Mouse (Mus musculus) CH12.LX (cell line): ENCODE data around the gene Hapln3. TPM values are rescaled to one million over a fixed set of nuclear protein-coding genes. Genes with fewer than 3 reads are reported as not detected.

Source experiments
- DNase-seq: peaks from one replicate; pipeline ENCODE4 v3.0.0-alpha.2; 2013; ENCODE audit errors: extremely low read depth
- H3K27ac ChIP-seq: 2 replicates; pipeline ENCODE4 v1.5.1; 2012; ENCODE audit warnings: low read depth, mild to moderate bottlenecking, control low read depth, moderate library complexity; ENCODE audit not compliant: insufficient read depth
- H3K27me3 ChIP-seq: replicated peaks from 2 replicates; pipeline ENCODE3; 2012; ENCODE audit warnings: inconsistent platforms
- H3K36me3 ChIP-seq, 2 experiments: replicated peaks in 1 of 2; 2 replicates each; pipeline versions ENCODE3 to v1.6.1; 2012; ENCODE audit warnings: inconsistent platforms in 1 of 2, low read length in 1 of 2, mild to moderate bottlenecking in 1 of 2, mixed read lengths in 1 of 2, moderate library complexity in 1 of 2; ENCODE audit not compliant: control insufficient read depth in 1 of 2, insufficient read depth in 1 of 2
- H3K4me1 ChIP-seq, 2 experiments: 2 replicates each; pipeline ENCODE4 v1.6.1; 2012; ENCODE audit warnings: inconsistent platforms in 1 of 2, moderate library complexity in 1 of 2; ENCODE audit not compliant: insufficient read depth in 2 of 2, control insufficient read depth in 1 of 2
- H3K4me2 ChIP-seq: 2 replicates; pipeline ENCODE4 v1.6.1; 2012; ENCODE audit warnings: low read depth, mild to moderate bottlenecking, control low read depth; ENCODE audit not compliant: poor library complexity, insufficient read depth, severe bottlenecking
- H3K4me3 ChIP-seq, 3 experiments: fragments of 150-350 bp in 1 of 3; sonication (generic) in 1 of 3; replicated peaks in 1 of 3; 2 replicates each; pipeline versions ENCODE3 to v1.5.1; 2011 to 2012; ENCODE audit warnings: low read depth in 2 of 3, low read length in 2 of 3, mild to moderate bottlenecking in 2 of 3, moderate library complexity in 2 of 3, control low read depth in 1 of 3, improper control_type of control experiment in 1 of 3, inconsistent platforms in 1 of 3, mixed read lengths in 1 of 3; ENCODE audit not compliant: poor library complexity in 1 of 3
- H3K79me2 ChIP-seq: replicated peaks from 2 replicates; pipeline ENCODE4 v1.6.1; 2012; ENCODE audit warnings: mild to moderate bottlenecking, moderate library complexity; ENCODE audit not compliant: control insufficient read depth, poor library complexity, insufficient read depth, severe bottlenecking; ENCODE audit errors: extremely low read depth
- H3K9ac ChIP-seq: 2 replicates; pipeline ENCODE4 v1.6.1; 2012; ENCODE audit warnings: low read depth, mild to moderate bottlenecking, control low read depth, moderate library complexity; ENCODE audit not compliant: insufficient read depth
- H3K9me3 ChIP-seq: replicated peaks from 2 replicates; pipeline ENCODE3; 2012; ENCODE audit warnings: low read length, inconsistent platforms, mixed read lengths
- BHLHE40 ChIP-seq: IDR thresholded peaks from 2 replicates; pipeline ENCODE4 v1.6.1; 2011; ENCODE audit warnings: mild to moderate bottlenecking, low read depth, low read length, improper control_type of control experiment
- CHD1 ChIP-seq: IDR thresholded peaks from 2 replicates; pipeline ENCODE4 v1.6.1; 2012; ENCODE audit warnings: low read depth, low read length, improper control_type of control experiment, inconsistent platforms
- CHD2 ChIP-seq: IDR thresholded peaks from 2 replicates; pipeline ENCODE4 v1.6.1; 2011; ENCODE audit warnings: low read length, improper control_type of control experiment
- ELF1 ChIP-seq: IDR thresholded peaks from 2 replicates; pipeline ENCODE4 v1.6.1; 2014; ENCODE audit warnings: low read depth, mild to moderate bottlenecking, inconsistent platforms, low read length, improper control_type of control experiment
- EP300 ChIP-seq: IDR thresholded peaks from 2 replicates; pipeline ENCODE4 v1.6.1; 2011; ENCODE audit warnings: low read length, improper control_type of control experiment
- ETS1 ChIP-seq: conservative IDR thresholded peaks from 2 replicates; pipeline ENCODE4 v1.6.1; 2012; ENCODE audit warnings: low read depth, mild to moderate bottlenecking, inconsistent platforms, low read length, improper control_type of control experiment, moderate library complexity
- GABPA ChIP-seq: IDR thresholded peaks from 2 replicates; pipeline ENCODE4 v1.6.1; 2012; ENCODE audit warnings: low read depth, low read length, improper control_type of control experiment, inconsistent platforms; ENCODE audit not compliant: insufficient replicate concordance
- HCFC1 ChIP-seq: IDR thresholded peaks from 2 replicates; pipeline ENCODE4 v1.6.1; 2012; ENCODE audit warnings: low read depth, mild to moderate bottlenecking, inconsistent platforms, low read length, improper control_type of control experiment
- IRF4 ChIP-seq: IDR thresholded peaks from 2 replicates; pipeline ENCODE4 v1.6.1; 2014; ENCODE audit warnings: low read depth, mild to moderate bottlenecking, inconsistent platforms, low read length, improper control_type of control experiment
- JUN ChIP-seq: IDR thresholded peaks from 2 replicates; pipeline ENCODE4 v1.6.1; 2011; ENCODE audit warnings: low read depth, mild to moderate bottlenecking, low read length, improper control_type of control experiment, moderate library complexity; ENCODE audit not compliant: insufficient read depth
- JUND ChIP-seq: conservative IDR thresholded peaks from 2 replicates; pipeline ENCODE4 v1.6.1; 2011; ENCODE audit warnings: low read depth, low read length, improper control_type of control experiment
- KAT2A ChIP-seq: IDR thresholded peaks from 2 replicates; pipeline ENCODE4 v1.6.1; 2012; ENCODE audit warnings: low read length, improper control_type of control experiment, inconsistent platforms; ENCODE audit not compliant: insufficient replicate concordance
- MAZ ChIP-seq: IDR thresholded peaks from 2 replicates; pipeline ENCODE4 v1.6.1; 2012; ENCODE audit warnings: low read depth, mild to moderate bottlenecking, inconsistent platforms, low read length, improper control_type of control experiment, moderate library complexity
- MEF2A ChIP-seq: IDR thresholded peaks from 2 replicates; pipeline ENCODE4 v1.6.1; 2014; ENCODE audit warnings: low read depth, mild to moderate bottlenecking, inconsistent platforms, low read length, improper control_type of control experiment, borderline replicate concordance
- MXI1 ChIP-seq: IDR thresholded peaks from 2 replicates; pipeline ENCODE4 v1.6.1; 2011; ENCODE audit warnings: mild to moderate bottlenecking, low read depth, low read length, improper control_type of control experiment
- MYC ChIP-seq: IDR thresholded peaks from 2 replicates; pipeline ENCODE4 v1.6.1; 2011; ENCODE audit warnings: low read depth, mild to moderate bottlenecking, improper control_type of control experiment, low read length
- NELFE ChIP-seq: IDR thresholded peaks from 2 replicates; pipeline ENCODE4 v1.6.1; 2011; ENCODE audit warnings: low read depth, low read length, improper control_type of control experiment
- POLR2A ChIP-seq: IDR thresholded peaks from 2 replicates; pipeline ENCODE4 v1.6.1; 2011; ENCODE audit warnings: low read depth, mild to moderate bottlenecking, improper control_type of control experiment, low read length
- RCOR1 ChIP-seq: conservative IDR thresholded peaks from 2 replicates; pipeline ENCODE4 v1.6.1; 2012; ENCODE audit warnings: low read depth, mild to moderate bottlenecking, inconsistent platforms, low read length, improper control_type of control experiment
- SIN3A ChIP-seq: IDR thresholded peaks from 2 replicates; pipeline ENCODE4 v1.6.1; 2012; ENCODE audit warnings: low read length, improper control_type of control experiment, inconsistent platforms
- SMC3 ChIP-seq: IDR thresholded peaks from 2 replicates; pipeline ENCODE4 v1.6.1; 2011; ENCODE audit warnings: low read depth, low read length, improper control_type of control experiment
- TBP ChIP-seq: conservative IDR thresholded peaks from 2 replicates; pipeline ENCODE4 v1.6.1; 2011; ENCODE audit warnings: low read depth, low read length, improper control_type of control experiment
- TCF12 ChIP-seq: IDR thresholded peaks from 2 replicates; pipeline ENCODE4 v1.6.1; 2014; ENCODE audit warnings: low read depth, mild to moderate bottlenecking, inconsistent platforms, low read length, improper control_type of control experiment
- USF1 ChIP-seq: IDR thresholded peaks from 2 replicates; pipeline ENCODE4 v1.6.1; 2014; ENCODE audit warnings: low read depth, mild to moderate bottlenecking, inconsistent platforms, low read length, improper control_type of control experiment
- ZC3H11A ChIP-seq: IDR thresholded peaks from 2 replicates; pipeline ENCODE4 v1.6.1; 2012; ENCODE audit warnings: low read depth, mild to moderate bottlenecking, inconsistent platforms, low read length, improper control_type of control experiment
- ZKSCAN1 ChIP-seq: IDR thresholded peaks from 2 replicates; pipeline ENCODE4 v1.6.1; 2012; ENCODE audit warnings: low read depth, inconsistent platforms, low read length, improper control_type of control experiment, borderline replicate concordance
- dilution Hi-C: fragments of 300-500 bp; cut with MboI; formaldehyde crosslinking; loops from 2 replicates; pipeline ENCODE4 v1.14.3; 2020; ENCODE audit warnings: low sequenced_read_pairs; ENCODE audit not compliant: extremely low pct_unique_long_range_greater_than_20kb, extremely low pct_ligation_motif_present
- in situ Hi-C: fragments of 300-500 bp; cut with MboI; formaldehyde crosslinking; loops from 3 replicates; pipeline ENCODE4 v1.14.3; 2019; ENCODE audit warnings: low sequenced_read_pairs, low pct_ligation_motif_present, low pct_unique_long_range_greater_than_20kb, mixed read lengths
- polyA plus RNA-seq: library from polyadenylated mRNA; unstranded; fragments of >175 nt; gene quantifications from 2 replicates; pipeline ENCODE4 v1.2.1, GENCODE M21; 2012; ENCODE audit warnings: low read depth; ENCODE audit not compliant: insufficient read length
- total RNA-seq, 2 experiments: library from RNA; depleted of rRNA; stranded (reverse); fragments of 300-350 nt in 1 of 2; fragments of >200 nt in 1 of 2; gene quantifications; 2 replicates each; pipeline ENCODE4 v1.2.3; 2012 to 2014

The Hapln3 gene
- total and polyA plus RNA-seq, 3 experiments: not detected

- no peak for DNase-seq
- H3K4me2 ChIP-seq: no peak overlapping the region
- H3K4me1 ChIP-seq: no peaks in the 10 kb centered on the region
- H3K9ac ChIP-seq: no peak overlapping the region
- TF ChIP-seq JUN (no peak), MXI1 (no peak), KAT2A (no peak), ZC3H11A (no peak), POLR2A (no peak), MAZ (no peak), GABPA (no peak), TBP (no peak), ETS1 (no peak), TCF12 (no peak), IRF4 (no peak), HCFC1 (no peak), JUND (no peak), EP300 (no peak), CHD2 (no peak)
- no peak overlapping the region for H3K27ac ChIP-seq
- H3K4me3 ChIP-seq: no peak overlapping the region
- in situ Hi-C loops (no loop called here), dilution Hi-C loops (no loop called here)
- H3K36me3 ChIP-seq: no peaks in the 10 kb centered on the region
- H3K9me3 ChIP-seq: no peaks in the 10 kb centered on the region
- no peaks in the 10 kb centered on the region for H3K79me2 ChIP-seq
- peaks cover 66% of the 10 kb centered on the region for H3K27me3 ChIP-seq
These were observed 41.0 kb upstream of the Hapln3 start for GRCm38 (mm10) chr7:79171782-79172181.

- Histone ChIP-seq H3K9ac (no peak overlapping the region), H3K27ac (no peak overlapping the region), H3K9me3 (peaks cover 6% of the 10 kb centered on the region), H3K4me3 (no peak overlapping the region), H3K27me3 (peaks cover 53% of the 10 kb centered on the region), H3K4me1 (no peaks in the 10 kb centered on the region), H3K36me3 (no peaks in the 10 kb centered on the region), H3K79me2 (no peaks in the 10 kb centered on the region), H3K4me2 (no peak overlapping the region)
- dilution Hi-C loops (no loop called here), in situ Hi-C loops (no loop called here)
- TF ChIP-seq SIN3A (no peak), RCOR1 (no peak), CHD2 (no peak), TBP (no peak), BHLHE40 (no peak), GABPA (no peak), ZKSCAN1 (no peak), MYC (no peak), MXI1 (no peak), SMC3 (no peak), JUN (no peak), USF1 (no peak), ELF1 (no peak), NELFE (no peak), JUND (no peak), POLR2A (no peak), MEF2A (no peak), CHD1 (no peak), IRF4 (no peak)
- DNase-seq: no peak
These were observed 36.3 kb upstream of the Hapln3 start for GRCm38 (mm10) chr7:79167006-79167562.
